In the genomic region with DNA sequence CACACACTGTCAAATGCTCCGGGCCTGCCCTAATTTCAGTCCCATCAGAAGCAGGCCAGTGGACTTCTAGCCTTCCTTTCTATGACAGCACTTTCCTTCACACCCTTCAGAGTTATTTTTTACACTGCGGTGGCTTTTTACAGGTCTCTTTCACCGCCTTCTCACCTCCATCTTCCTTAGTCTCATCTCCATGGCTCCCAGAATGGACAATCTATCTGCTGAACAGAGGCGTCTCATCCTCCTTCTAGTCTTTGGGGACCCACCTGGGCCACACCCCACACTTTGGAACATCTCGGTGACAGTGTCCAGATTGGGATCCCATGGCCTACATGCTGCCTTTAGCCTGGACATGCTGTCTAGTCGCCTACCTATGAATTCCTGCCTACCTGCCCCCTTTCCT, we compare ENCODE assay signal across 8 mouse cellular contexts. TPM values are rescaled to one million over a fixed set of nuclear protein-coding genes. Genes with fewer than 3 reads are reported as not detected.
DNase-seq lines count a peak whose midpoint lies in the region; ATAC-seq and TF ChIP-seq lines count a peak whose summit lies in the region.

No protein-coding gene starts in this region.

- whole genome bisulfite sequencing in lung, postnatal 0 days: 51% methylated on average over 6 of the region's 6 CpGs
- 63% methylated on average over 6 of the region's 6 CpGs for WGBS in limb, embryonic 13.5 days
- 59% methylated on average over 6 of the region's 6 CpGs for WGBS in small intestine, adult 2 months

- ATAC-seq in lung, postnatal 0 days: peak; percentile 5; the same call in 1 of the 2 replicates
- ATAC-seq in limb, embryonic 13.5 days (ENCODE audit: low FRiP score, low read depth): no peak
- ATAC-seq in CD4-positive, CD25-positive, alpha-beta regulatory T cell, adult 4 months: no peak

- no peak for TF ChIP-seq POLR2A in small intestine, adult 2 months (IDR thresholded peaks at IDR 0.05; ENCODE audit: low read depth, low read length)

- peak overlapping the region; percentile 71 for H3K4me2 ChIP-seq in lung, postnatal 0 days (replicated peaks; ENCODE audit: low read depth, low read length)
- peak overlapping the region; percentile 64 for H3K4me2 ChIP-seq in limb, embryonic 13.5 days (replicated peaks)

- H3K9me3 ChIP-seq in lung, postnatal 0 days (ENCODE audit: low read length): no peaks in the 10 kb centered on the region
- H3K9me3 ChIP-seq in limb, embryonic 13.5 days: no peaks in the 10 kb centered on the region

- H3K4me3 ChIP-seq in gastrocnemius, adult 2 months: peak overlapping the region; percentile 64
- peak overlapping the region; percentile 37 for H3K4me3 ChIP-seq in lung, postnatal 0 days (ENCODE audit: low read depth, low read length)
- peak overlapping the region; percentile 33 for H3K4me3 ChIP-seq in limb, embryonic 13.5 days
- H3K4me3 ChIP-seq in small intestine, adult 2 months (ENCODE audit: low read depth, low read length): peak overlapping the region; percentile 67

- intact Hi-C loops in gastrocnemius, adult 2 months (cut with DNase I): no loop called here

- H3K27me3 ChIP-seq in lung, postnatal 0 days (replicated peaks; ENCODE audit: insufficient read depth, low read length): no peaks in the 10 kb centered on the region
- peaks cover 26% of the 10 kb centered on the region; the same call in 1 of the 2 replicates for H3K27me3 ChIP-seq in limb, embryonic 13.5 days
- no peaks in the 10 kb centered on the region for H3K27me3 ChIP-seq in small intestine, adult 2 months (ENCODE audit: control insufficient read depth, insufficient read depth, low read length)

- TF ChIP-seq CTCF in gastrocnemius, adult 2 months (IDR thresholded peaks at IDR 0.05): no peak
- TF ChIP-seq CTCF in lung, postnatal 0 days (IDR thresholded peaks at IDR 0.05): no peak
- TF ChIP-seq CTCF in small intestine, adult 2 months (IDR thresholded peaks at IDR 0.05; ENCODE audit: extremely low read depth, insufficient read length, insufficient replicate concordance, low read depth, low read length): no peak

- H3K27ac ChIP-seq in gastrocnemius, adult 2 months: peak overlapping the region; percentile 77
- peak overlapping the region; percentile 87 for H3K27ac ChIP-seq in lung, postnatal 0 days (ENCODE audit: low read length)
- no peak overlapping the region for H3K27ac ChIP-seq in limb, embryonic 13.5 days
- peak overlapping the region; percentile 56 for H3K27ac ChIP-seq in small intestine, adult 2 months (ENCODE audit: insufficient read depth, low read depth, low read length)

- H3K9ac ChIP-seq in lung, postnatal 0 days (replicated peaks; ENCODE audit: low read depth): peak overlapping the region; percentile 44
- H3K9ac ChIP-seq in limb, embryonic 13.5 days: peak overlapping the region; percentile 14

- DNase-seq in gastrocnemius, adult 2 months: no peak
- no peak for DNase-seq in gastrocnemius, adult 18-20 months (ENCODE audit: low spot score)
- DNase-seq in lung, postnatal 0 days (ENCODE audit: low spot score): no peak
- no peak for DNase-seq in lung, adult 18-20 months
- no peak for DNase-seq in adrenal gland, adult (ENCODE audit: inconsistent age in 2 of 2, low spot score in 1 of 2)

- H3K4me1 ChIP-seq in lung, postnatal 0 days (ENCODE audit: insufficient read depth, low read depth, low read length): no peaks in the 10 kb centered on the region; the same call in 1 of the 2 replicates
- peaks cover 22% of the 10 kb centered on the region; the same call in 1 of the 2 replicates for H3K4me1 ChIP-seq in limb, embryonic 13.5 days
- H3K4me1 ChIP-seq in small intestine, adult 2 months (ENCODE audit: control insufficient read depth, insufficient read depth, insufficient read length, low read length): peaks cover 14% of the 10 kb centered on the region

- no peak for TF ChIP-seq EP300 in lung, postnatal 0 days (IDR thresholded peaks at IDR 0.05)

- H3K36me3 ChIP-seq in lung, postnatal 0 days (ENCODE audit: insufficient read depth, low read length): no peaks in the 10 kb centered on the region
- no peaks in the 10 kb centered on the region for H3K36me3 ChIP-seq in limb, embryonic 13.5 days
- no peaks in the 10 kb centered on the region for H3K36me3 ChIP-seq in small intestine, adult 2 months (ENCODE audit: control insufficient read depth, insufficient read depth, low read length)

RNA-seq across cellular contexts. Expression of a gene that starts 0.6 kb away (rescaled TPM):
- total RNA-seq in gastrocnemius, adult 2 months (2021): 1 to 10 TPM in 1 of 2 experiments, under 1 TPM in 1; 0.46 to 1.2 TPM
- total RNA-seq in gastrocnemius, adult 18-20 months (2021): under 1 TPM; 0.30 to 0.97 TPM
- polyA plus RNA-seq in lung, postnatal 0 days (2015; fragmentation: Nextera tagmentation; extraction: Ambion mirVana): 61.4 and 67.0 TPM in 2 replicates
- polyA plus RNA-seq in limb, embryonic 13.5 days (2015; fragmentation: Nextera tagmentation; extraction: Ambion mirVana): 3.3 TPM in 2 replicates
- 3.8 and 6.1 TPM in 2 replicates for polyA plus RNA-seq in small intestine, adult 2 months (2012; rRNA removed)
- 100 to 1,000 TPM; 300 to 441 TPM for polyA plus RNA-seq in CD4-positive, CD25-positive, alpha-beta regulatory T cell, adult 4 months (2017; shearing (Covaris generic))

RNA-seq across cellular contexts. Expression of a gene that starts 47.1 kb away (rescaled TPM):
- under 1 TPM; 0.54 to 0.61 TPM for total RNA-seq in gastrocnemius, adult 2 months (2021)
- total RNA-seq in gastrocnemius, adult 18-20 months (2021): under 1 TPM; 0.59 to 0.71 TPM
- 1.3 and 1.6 TPM in 2 replicates for polyA plus RNA-seq in lung, postnatal 0 days (2015; fragmentation: Nextera tagmentation; extraction: Ambion mirVana)
- polyA plus RNA-seq in limb, embryonic 13.5 days (2015; fragmentation: Nextera tagmentation; extraction: Ambion mirVana): 1.6 and 2.6 TPM in 2 replicates
- polyA plus RNA-seq in small intestine, adult 2 months (2012; rRNA removed): 0.51 and 1.4 TPM in 2 replicates
- 1 to 10 TPM; 1.9 TPM for polyA plus RNA-seq in CD4-positive, CD25-positive, alpha-beta regulatory T cell, adult 4 months (2017; shearing (Covaris generic))
